Mouse (Mus musculus) hindbrain, embryonic 15.5 days (tissue): ENCODE data around the gene Il17f. TPM values are rescaled to one million over a fixed set of nuclear protein-coding genes. Genes with fewer than 3 reads are reported as not detected.
A peak's percentile ranks its signal among the peaks of the same experiment; 100 is the strongest.
"Not testable (repeated sequence)": the region's sequence is repeated elsewhere in the genome, so short reads cannot be mapped to it uniquely, and the experiment has no call there.

Experiments
- ATAC-seq: fragments of 200-750 bp; cut with Nextera tagmentation; 2 replicates; pipeline ENCODE4 v1.8.0; 2017; ENCODE audit warnings: low read depth, moderate number of reproducible peaks, moderate TSS enrichment; ENCODE audit not compliant: low FRiP score
- H3K27ac ChIP-seq: fragments of 300-500 bp; sonication (generic); replicated peaks from 2 replicates; pipeline ENCODE4 v1.5.1; 2015; ENCODE audit warnings: mild to moderate bottlenecking, inconsistent platforms
- H3K27me3 ChIP-seq: fragments of 300-500 bp; sonication (generic); 2 replicates; pipeline ENCODE4 v1.6.1; 2015; ENCODE audit warnings: control low read depth, inconsistent platforms
- H3K36me3 ChIP-seq: fragments of 300-500 bp; sonication (generic); 2 replicates; pipeline ENCODE4 v1.6.1; 2015; ENCODE audit warnings: control low read depth, inconsistent platforms
- H3K4me1 ChIP-seq: fragments of 300-500 bp; sonication (generic); replicated peaks from 2 replicates; pipeline ENCODE4 v1.6.1; 2015; ENCODE audit warnings: control low read depth, inconsistent platforms
- H3K4me2 ChIP-seq: fragments of 300-500 bp; sonication (generic); 2 replicates; pipeline ENCODE4 v1.6.1; 2015; ENCODE audit warnings: moderate library complexity, mild to moderate bottlenecking, inconsistent platforms
- H3K4me3 ChIP-seq: fragments of 300-500 bp; sonication (generic); 2 replicates; pipeline ENCODE4 v1.5.1; 2015; ENCODE audit warnings: mild to moderate bottlenecking, inconsistent platforms
- H3K9ac ChIP-seq: fragments of 300-500 bp; sonication (generic); 2 replicates; pipeline ENCODE4 v1.6.1; 2015; ENCODE audit warnings: inconsistent platforms
- H3K9me3 ChIP-seq: fragments of 300-500 bp; sonication (generic); 2 replicates; pipeline ENCODE4 v1.6.1; 2016; ENCODE audit warnings: control low read depth, inconsistent platforms
- WGBS: fragments of 180-500 bp; shearing (Covaris S2); methylation state at CpG from one replicate; pipeline ENCODE4 v1.1.7; 2015; 5-methylcytosine and 5-hydroxymethylcytosine counted together
- polyA plus RNA-seq: library from polyadenylated mRNA; unstranded; fragments of >200 nt; fragmentation: Nextera tagmentation; extraction: Ambion mirVana; gene quantifications from 2 replicates; pipeline ENCODE4 v1.2.1, GENCODE M21; 2015

Il17f gene
- 0.18 TPM in 1 of 2 replicates, not detected in the other for polyA plus RNA-seq

DNA sequence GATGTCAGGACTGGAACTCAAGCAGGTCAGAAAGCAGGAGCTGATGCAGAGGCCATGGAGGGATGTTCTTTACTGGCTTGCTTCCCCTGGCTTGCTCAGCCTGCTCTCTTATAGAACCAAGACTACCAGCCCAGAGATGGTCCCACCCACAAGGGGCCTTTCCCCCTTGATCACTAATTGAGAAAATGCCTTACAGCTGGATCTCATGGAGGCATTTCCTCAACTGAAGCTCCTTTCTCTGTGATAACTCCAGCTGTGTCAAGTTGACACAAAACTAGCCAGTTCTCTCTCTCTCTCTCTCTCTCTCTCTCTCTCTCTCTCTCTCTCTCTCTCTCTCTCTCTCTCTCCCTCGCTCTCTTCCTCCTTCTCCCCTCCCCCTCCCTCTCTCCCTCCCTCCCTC, at the start of gene Il17f:
Gene Il17f, minus strand, starts transcription at position 101 of the 400 bp plus-strand sequence.
- H3K9me3 ChIP-seq, ATAC-seq, H3K36me3 ChIP-seq, H3K9ac ChIP-seq, H3K27me3 ChIP-seq, H3K27ac ChIP-seq, H3K4me2 ChIP-seq, H3K4me1 ChIP-seq, H3K4me3 ChIP-seq: not testable (repeated sequence)
- WGBS, result 80% methylated on average over 1 of the region's 1 CpGs

DNA sequence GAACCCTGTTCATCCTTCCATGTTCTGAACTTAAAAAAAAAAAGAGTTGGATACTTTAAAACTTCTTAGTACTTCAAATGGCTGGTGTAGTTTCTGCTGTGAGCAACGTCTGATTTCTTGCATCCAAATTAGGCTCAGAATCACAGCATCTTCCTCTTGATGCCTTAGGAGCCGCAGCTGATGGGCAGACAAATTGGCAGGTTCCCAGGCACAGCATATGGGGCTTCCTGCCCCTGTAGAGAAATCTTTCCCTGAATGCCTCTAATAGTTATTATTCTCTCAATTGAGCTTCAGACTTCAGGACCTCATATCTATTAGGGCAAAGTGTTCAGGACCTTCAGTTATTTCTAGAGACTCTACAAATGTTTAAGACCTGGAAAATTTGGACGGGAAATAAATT, 49.5 kb upstream of the Il17f start:
- H3K27ac ChIP-seq, result no peak overlapping the region
- H3K4me3 ChIP-seq, result no peak overlapping the region
- no peaks in the 10 kb centered on the region for H3K27me3 ChIP-seq
- WGBS, result 56% methylated on average over 3 of the region's 3 CpGs
- no peak overlapping the region for H3K4me2 ChIP-seq
- no peak overlapping the region for H3K9ac ChIP-seq
- no peak for ATAC-seq
- no peaks in the 10 kb centered on the region for H3K4me1 ChIP-seq
- H3K36me3 ChIP-seq, result no peaks in the 10 kb centered on the region
- H3K9me3 ChIP-seq, result no peaks in the 10 kb centered on the region

DNA sequence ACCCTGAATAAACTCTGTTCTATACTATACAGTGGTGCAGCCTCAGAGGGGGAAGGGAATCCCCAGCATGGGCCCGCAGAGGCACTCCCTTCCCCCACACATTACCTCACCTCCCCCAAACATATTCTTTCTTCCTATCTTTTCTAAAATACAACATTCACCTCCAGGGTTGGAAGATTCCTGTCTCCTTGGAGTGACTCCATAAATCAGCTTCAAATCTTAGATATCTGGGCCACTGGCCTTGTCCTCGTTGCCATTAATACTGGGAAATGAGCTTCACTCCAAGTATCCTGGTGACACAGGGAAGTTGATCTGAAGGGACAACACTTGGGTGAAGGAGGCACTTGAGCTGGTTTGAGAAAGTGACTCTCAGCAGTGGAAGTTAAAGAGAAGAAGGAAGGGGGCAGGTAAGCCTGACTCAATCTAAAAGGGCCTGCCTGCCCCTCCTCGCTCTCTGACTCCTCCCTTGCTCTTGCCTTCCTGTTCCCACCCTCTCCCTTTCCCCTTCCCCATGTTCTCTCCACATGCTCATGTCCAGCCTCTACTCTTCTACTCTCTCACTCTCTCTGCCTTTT, 46.2 kb upstream of the Il17f start:
- H3K9ac ChIP-seq, result no peak overlapping the region
- no peak overlapping the region for H3K4me3 ChIP-seq
- H3K4me2 ChIP-seq, result no peak overlapping the region
- H3K36me3 ChIP-seq, result no peaks in the 10 kb centered on the region
- H3K4me1 ChIP-seq, result no peaks in the 10 kb centered on the region
- no peaks in the 10 kb centered on the region for H3K27me3 ChIP-seq
- ATAC-seq, result no peak
- 88% methylated on average over 3 of the region's 3 CpGs for WGBS
- H3K9me3 ChIP-seq, result no peaks in the 10 kb centered on the region
- H3K27ac ChIP-seq, result no peak overlapping the region

DNA sequence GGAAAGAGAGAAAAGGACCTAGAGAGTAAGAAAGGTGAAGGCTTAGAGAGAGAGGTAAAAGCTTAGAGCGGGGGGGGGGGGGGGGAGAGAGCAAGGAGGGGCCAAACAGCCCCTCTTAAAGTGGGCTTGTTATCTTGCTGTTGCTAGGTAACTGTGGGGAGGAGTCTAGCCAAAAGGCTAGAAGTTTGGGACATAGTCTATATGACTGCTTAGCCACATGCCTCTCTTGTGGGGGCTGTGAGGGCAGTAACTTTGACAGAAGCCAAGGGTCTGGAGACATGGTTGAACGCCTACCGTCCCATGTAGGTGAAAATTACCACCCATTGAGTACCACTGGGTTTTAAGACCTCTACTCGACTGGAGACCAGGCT, 42.7 kb upstream of the Il17f start:
- H3K9me3 ChIP-seq, result no peaks in the 10 kb centered on the region
- H3K9ac ChIP-seq, result no peak overlapping the region
- no peak overlapping the region for H3K4me3 ChIP-seq
- no peaks in the 10 kb centered on the region for H3K27me3 ChIP-seq
- ATAC-seq, result no peak
- 88% methylated on average over 3 of the region's 4 CpGs for WGBS
- H3K27ac ChIP-seq, result no peak overlapping the region
- no peak overlapping the region for H3K4me2 ChIP-seq
- H3K36me3 ChIP-seq, result no peaks in the 10 kb centered on the region
- H3K4me1 ChIP-seq, result no peaks in the 10 kb centered on the region

DNA sequence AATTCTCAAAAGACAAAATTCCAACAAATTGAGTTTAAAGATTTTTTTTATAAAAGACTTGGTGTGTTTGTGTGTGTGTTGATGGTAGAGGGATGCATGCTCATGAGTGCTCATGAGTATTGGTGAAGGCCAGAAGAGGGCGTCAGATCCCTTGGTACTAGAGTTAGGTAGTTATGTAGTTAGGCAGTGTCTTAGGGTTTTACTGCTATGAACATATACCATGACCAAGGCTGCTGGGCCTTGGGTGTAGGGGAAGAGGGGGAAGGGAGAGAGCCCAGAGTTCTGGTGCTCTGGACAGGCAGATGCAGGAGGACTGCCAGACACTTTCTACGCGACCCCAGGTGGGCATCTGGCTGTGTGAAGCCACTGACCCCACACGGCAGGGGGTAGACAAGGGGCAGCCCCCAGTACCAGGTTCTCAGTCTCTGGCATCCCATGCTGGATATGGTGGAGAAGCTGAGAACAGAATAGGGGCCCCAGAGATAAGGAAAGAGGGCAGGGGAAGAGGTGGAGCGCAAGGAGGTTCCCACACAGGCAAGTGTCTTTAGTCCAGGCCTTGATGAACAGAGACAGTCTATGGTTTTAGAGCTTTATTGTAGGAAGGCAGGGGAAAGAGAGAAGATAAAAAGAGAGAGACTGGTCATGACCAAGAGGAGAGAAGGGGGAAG, 42.2 kb upstream of the Il17f start:
- no peak overlapping the region for H3K27ac ChIP-seq
- no peaks in the 10 kb centered on the region for H3K4me1 ChIP-seq
- no peaks in the 10 kb centered on the region for H3K27me3 ChIP-seq
- no peak overlapping the region for H3K9ac ChIP-seq
- no peak for ATAC-seq
- no peaks in the 10 kb centered on the region for H3K9me3 ChIP-seq
- no peak overlapping the region for H3K4me2 ChIP-seq
- H3K4me3 ChIP-seq, result no peak overlapping the region
- H3K36me3 ChIP-seq, result no peaks in the 10 kb centered on the region
- WGBS, result 72% methylated on average over 5 of the region's 5 CpGs

DNA sequence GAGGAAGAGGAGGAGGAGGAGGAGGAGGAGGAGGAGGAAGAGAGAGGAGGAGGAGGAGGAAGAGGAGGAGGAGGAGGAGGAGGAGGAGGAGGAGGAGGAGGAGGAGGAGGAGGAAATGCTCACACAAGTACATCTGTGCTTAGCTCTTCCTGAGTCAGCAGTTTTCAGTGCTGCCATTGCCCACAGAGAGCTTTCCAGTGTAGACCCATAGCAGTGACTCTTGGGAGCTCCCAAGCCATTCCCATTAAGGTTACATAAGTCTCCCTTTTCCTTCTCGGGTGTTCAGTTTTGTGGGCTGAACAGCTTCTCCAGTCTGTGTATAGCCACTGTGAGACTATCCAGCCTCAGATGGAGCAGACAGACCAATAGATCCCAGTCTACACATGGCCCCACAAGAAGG, 40.1 kb upstream of the Il17f start:
- Histone ChIP-seq H3K27ac (no peak overlapping the region), H3K4me1 (no peaks in the 10 kb centered on the region), H3K4me2 (no peak overlapping the region), H3K9ac (no peak overlapping the region), H3K36me3 (no peaks in the 10 kb centered on the region), H3K27me3 (no peaks in the 10 kb centered on the region), H3K9me3 (no peaks in the 10 kb centered on the region), H3K4me3 (no peak overlapping the region)
- ATAC-seq, result no peak
- WGBS, result 86% methylated on average over 1 of the region's 1 CpGs

DNA sequence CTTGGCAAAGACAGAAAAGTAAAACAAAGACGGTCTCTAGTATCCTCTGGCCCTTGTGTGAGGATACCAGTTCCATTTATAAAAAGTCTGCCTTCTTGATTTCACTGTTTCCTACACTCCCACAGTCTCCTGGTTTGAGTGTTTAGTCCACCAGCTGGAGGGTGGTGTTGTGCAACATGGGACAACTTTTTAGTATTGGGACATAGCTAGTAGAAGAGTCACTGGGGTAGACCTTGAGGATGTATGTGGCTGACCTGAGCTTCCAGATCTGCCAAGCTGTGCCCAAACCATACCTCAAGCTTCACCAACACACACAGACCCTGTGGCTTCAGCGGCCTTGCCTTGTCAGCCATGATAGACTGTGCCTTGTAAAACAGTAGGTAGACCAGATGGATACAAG, 37.6 kb upstream of the Il17f start:
- Histone ChIP-seq H3K9me3 (no peaks in the 10 kb centered on the region), H3K27me3 (no peaks in the 10 kb centered on the region), H3K9ac (no peak overlapping the region), H3K36me3 (no peaks in the 10 kb centered on the region), H3K4me1 (no peaks in the 10 kb centered on the region), H3K4me3 (no peak overlapping the region), H3K27ac (no peak overlapping the region), H3K4me2 (no peak overlapping the region)
- WGBS, result 89% methylated on average over 2 of the region's 2 CpGs
- ATAC-seq, result no peak

DNA sequence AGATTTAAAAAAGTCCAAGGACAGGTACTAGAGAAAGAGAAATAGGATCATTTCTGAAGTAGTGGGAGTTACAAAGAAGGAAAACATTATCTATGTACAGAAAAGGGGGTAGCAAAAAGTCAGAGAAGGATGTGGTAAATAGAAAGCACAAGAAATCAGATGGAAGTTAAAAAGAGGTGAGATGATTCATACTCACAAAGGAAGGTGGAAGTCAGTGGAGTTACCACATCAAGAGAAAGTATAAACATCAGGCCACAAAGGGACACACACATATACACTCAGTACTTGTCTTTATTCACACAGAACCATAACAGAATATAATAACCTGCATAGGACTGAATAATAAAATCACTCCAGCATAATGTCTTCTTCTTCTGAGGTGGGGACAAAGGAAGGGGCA, 34.6 kb upstream of the Il17f start:
- Histone ChIP-seq H3K27me3 (no peaks in the 10 kb centered on the region), H3K4me2 (no peak overlapping the region), H3K27ac (no peak overlapping the region), H3K9me3 (no peaks in the 10 kb centered on the region), H3K36me3 (no peaks in the 10 kb centered on the region), H3K4me3 (no peak overlapping the region), H3K4me1 (no peaks in the 10 kb centered on the region), H3K9ac (no peak overlapping the region)
- no peak for ATAC-seq

DNA sequence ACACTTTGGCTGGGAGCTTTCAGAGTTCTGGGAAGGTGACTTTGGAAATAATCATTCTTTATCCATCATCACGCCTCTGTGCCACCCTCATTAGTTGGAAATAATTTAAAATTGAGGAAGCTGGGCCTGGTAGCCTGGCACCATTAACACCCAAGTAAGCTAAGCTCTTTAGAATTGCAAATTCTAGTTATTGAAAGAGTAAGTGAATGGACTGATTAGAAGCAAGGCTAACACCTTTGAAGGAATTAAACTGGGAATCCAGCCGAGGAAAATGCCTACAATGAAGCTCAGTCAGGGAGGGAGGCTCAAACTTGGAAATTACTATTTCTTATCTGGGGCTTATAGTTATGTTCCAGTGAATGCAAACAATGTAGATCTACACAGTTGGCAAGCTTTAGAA, 33.5 kb upstream of the Il17f start:
- H3K4me3 ChIP-seq, result no peak overlapping the region
- no peak for ATAC-seq
- H3K27ac ChIP-seq, result no peak overlapping the region
- H3K4me1 ChIP-seq, result peaks cover 3% of the 10 kb centered on the region; the same call in 1 of the 2 replicates
- H3K27me3 ChIP-seq, result no peaks in the 10 kb centered on the region
- H3K36me3 ChIP-seq, result no peaks in the 10 kb centered on the region
- H3K4me2 ChIP-seq, result no peak overlapping the region
- H3K9me3 ChIP-seq, result no peaks in the 10 kb centered on the region
- WGBS, result 68% methylated on average over 2 of the region's 2 CpGs
- no peak overlapping the region for H3K9ac ChIP-seq

DNA sequence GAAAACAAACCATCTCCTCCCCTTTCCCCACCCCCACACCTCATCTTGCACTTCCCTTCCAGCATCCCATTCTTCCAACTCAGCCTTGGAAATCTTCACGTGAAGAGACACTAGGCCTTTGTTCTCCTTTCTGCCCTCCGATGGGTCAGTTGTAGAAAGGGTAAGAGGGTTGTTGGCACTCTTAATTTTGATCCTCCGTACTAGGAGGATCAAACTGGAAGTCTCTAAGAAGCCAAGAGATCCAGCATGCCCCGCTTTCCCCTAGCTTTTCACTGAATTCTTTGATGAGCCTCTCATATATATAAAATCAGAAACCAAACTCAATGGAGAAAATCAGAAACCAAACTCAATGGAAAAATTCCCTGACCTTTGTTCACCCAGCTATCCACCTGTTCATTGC, 33.1 kb upstream of the Il17f start:
- Histone ChIP-seq H3K27me3 (no peaks in the 10 kb centered on the region), H3K4me3 (no peak overlapping the region), H3K4me2 (no peak overlapping the region), H3K4me1 (peaks cover 5% of the 10 kb centered on the region; the same call in 1 of the 2 replicates), H3K9ac (no peak overlapping the region), H3K36me3 (no peaks in the 10 kb centered on the region), H3K9me3 (no peaks in the 10 kb centered on the region), H3K27ac (no peak overlapping the region)
- ATAC-seq, result no peak
- 48% methylated on average over 4 of the region's 4 CpGs for WGBS

DNA sequence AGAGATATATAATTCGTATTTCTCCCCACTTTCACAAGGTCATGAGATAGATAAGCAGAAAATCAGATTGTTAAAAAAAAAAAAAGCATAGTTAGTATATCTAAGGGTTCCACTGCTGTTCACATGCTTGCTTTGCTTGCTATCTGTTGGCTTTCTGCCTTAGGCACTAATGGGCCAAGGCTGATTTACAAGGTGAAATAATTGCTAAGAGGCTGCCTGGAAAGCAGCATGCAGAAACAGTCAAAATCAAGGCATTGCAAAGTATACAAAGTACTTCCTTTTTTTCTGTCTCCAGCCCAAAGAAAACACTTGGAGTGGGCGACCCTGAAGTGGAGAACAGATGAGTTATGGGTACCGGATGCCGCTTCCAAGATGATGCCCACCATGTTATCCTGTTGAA, 30.5 kb upstream of the Il17f start:
- 91% methylated on average over 4 of the region's 4 CpGs for WGBS
- no peak overlapping the region; the same call in 1 of the 2 replicates for H3K4me2 ChIP-seq
- H3K27ac ChIP-seq, result no peak overlapping the region
- H3K4me3 ChIP-seq, result no peak overlapping the region
- H3K27me3 ChIP-seq, result no peaks in the 10 kb centered on the region
- H3K9me3 ChIP-seq, result no peaks in the 10 kb centered on the region
- H3K9ac ChIP-seq, result no peak overlapping the region
- H3K4me1 ChIP-seq, result peaks cover 7% of the 10 kb centered on the region; the same call in 1 of the 2 replicates
- ATAC-seq, result no peak
- no peaks in the 10 kb centered on the region for H3K36me3 ChIP-seq

DNA sequence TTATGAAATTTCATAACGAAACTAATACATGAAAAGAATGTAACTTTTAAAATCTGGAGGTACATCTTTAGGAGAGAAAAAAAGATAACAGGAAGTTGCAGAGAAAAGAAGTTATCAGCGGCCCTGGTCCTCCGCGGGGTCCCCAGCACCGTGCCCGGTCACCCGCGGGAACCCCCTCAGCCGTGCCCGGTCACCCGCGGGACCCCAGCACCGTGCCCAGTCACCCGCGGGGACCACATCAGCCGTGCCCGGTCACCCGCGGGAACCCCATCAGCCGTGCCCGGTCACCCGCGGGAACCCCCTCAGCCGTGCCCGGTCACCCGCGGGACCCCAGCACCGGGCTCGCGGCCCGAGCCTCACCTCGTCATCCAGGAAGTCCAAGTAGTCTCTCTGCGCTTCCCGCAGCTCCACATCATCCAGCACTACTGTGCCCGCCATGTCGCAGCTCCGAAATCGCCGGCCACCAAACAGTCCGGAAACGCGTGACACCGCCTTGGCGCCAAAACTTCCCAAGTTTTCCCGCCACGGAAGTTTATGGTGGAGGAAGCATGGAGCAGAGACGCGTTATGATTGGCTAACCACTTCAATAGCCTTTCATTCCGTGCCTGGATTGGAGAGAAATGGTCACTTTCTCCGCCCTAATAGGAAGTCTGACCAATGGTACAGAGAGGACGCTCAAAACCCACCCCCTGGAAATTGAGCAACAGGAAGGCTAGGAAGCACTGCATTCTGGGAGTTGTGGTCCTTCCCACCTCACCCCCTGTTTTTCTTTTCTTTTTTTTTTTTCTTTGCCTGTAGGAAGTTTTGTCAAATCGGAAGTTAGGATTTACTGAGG, 29.6 kb upstream of the Il17f start, which contains the start of gene Mcm3:
Gene Mcm3, minus strand, starts transcription at position 542 of the 835 bp plus-strand sequence.
- Histone ChIP-seq H3K27ac (no peak within 1 kb of the TSS), H3K9ac (peak within 1 kb of the TSS; percentile 28; the same call in 1 of the 2 replicates), H3K4me3 (peak within 1 kb of the TSS; percentile 62), H3K36me3 (no peaks in the 10 kb centered on the region), H3K9me3 (no peaks in the 10 kb centered on the region), H3K27me3 (no peaks in the 10 kb centered on the region), H3K4me1 (peaks cover 7% of the 10 kb centered on the region; the same call in 1 of the 2 replicates), H3K4me2 (peak within 1 kb of the TSS; percentile 98)
- peak; percentile 100 for ATAC-seq
- WGBS, result under 1% methylated on average over 52 of the region's 52 CpGs
